Mouse (Mus musculus) stomach, embryonic 16.5 days (tissue): ENCODE data around the gene Ptges2. TPM values are rescaled to one million over a fixed set of nuclear protein-coding genes. Genes with fewer than 3 reads are reported as not detected.

Experiments used
- ATAC-seq: fragments of 200-750 bp; cut with Nextera tagmentation; 2 replicates; pipeline ENCODE4 v1.8.0; 2017; ENCODE audit warnings: moderate number of reproducible peaks, moderate TSS enrichment; ENCODE audit not compliant: insufficient read depth, low FRiP score
- H3K27ac ChIP-seq: fragments of 300-500 bp; sonication (generic); 2 replicates; pipeline ENCODE4 v1.5.1; 2014; ENCODE audit warnings: low read length
- H3K27me3 ChIP-seq: fragments of 300-500 bp; sonication (generic); 2 replicates; pipeline ENCODE4 v1.6.1; 2014; ENCODE audit warnings: low read length, control low read depth, mixed read lengths; ENCODE audit not compliant: control insufficient read depth, insufficient read depth
- H3K36me3 ChIP-seq: fragments of 300-500 bp; sonication (generic); 2 replicates; pipeline ENCODE4 v1.6.1; 2014; ENCODE audit warnings: low read length; ENCODE audit not compliant: control insufficient read depth, insufficient read depth
- H3K4me1 ChIP-seq: fragments of 300-500 bp; sonication (generic); 2 replicates; pipeline ENCODE4 v1.6.1; 2014; ENCODE audit warnings: low read length, control low read depth, mixed read lengths; ENCODE audit not compliant: control insufficient read depth, insufficient read depth
- H3K4me2 ChIP-seq: fragments of 300-500 bp; sonication (generic); 2 replicates; pipeline ENCODE4 v1.6.1; 2014; ENCODE audit warnings: low read depth, low read length, mixed read lengths
- H3K4me3 ChIP-seq: fragments of 300-500 bp; sonication (generic); replicated peaks from 2 replicates; pipeline ENCODE4 v1.5.1; 2014; ENCODE audit warnings: mild to moderate bottlenecking, low read length
- H3K9ac ChIP-seq: fragments of 300-500 bp; sonication (generic); 2 replicates; pipeline ENCODE4 v1.6.1; 2014; ENCODE audit warnings: low read length
- H3K9me3 ChIP-seq: fragments of 300-500 bp; sonication (generic); replicated peaks from 2 replicates; pipeline ENCODE4 v1.6.1; 2016; ENCODE audit warnings: low read length, control low read depth; ENCODE audit not compliant: control insufficient read depth
- WGBS: fragments of 180-500 bp; shearing (Covaris S2); extraction: QIAGEN DNeasy Blood & Tissue Kit; methylation state at CpG from one replicate; pipeline ENCODE4 v1.1.7; 2014; 5-methylcytosine and 5-hydroxymethylcytosine counted together
- polyA plus RNA-seq: library from polyadenylated mRNA; unstranded; fragments of >200 nt; fragmentation: Nextera tagmentation; extraction: Ambion mirVana; gene quantifications from 2 replicates; pipeline ENCODE4 v1.2.1, GENCODE M21; 2015

Gene Ptges2
- polyA plus RNA-seq, 1 experiment from 2014 or later: 26.7 TPM

GRCm38 (mm10) chr2:32424796-32425195, 29.1 kb downstream of the Ptges2 start:
- no peak overlapping the region for H3K4me2 ChIP-seq
- H3K27ac ChIP-seq: peak overlapping the region; percentile 96
- peaks cover 56% of the 10 kb centered on the region for H3K4me1 ChIP-seq
- H3K36me3 ChIP-seq: 0 out of 2 replicates have a peak, but pooled peaks cover 3% of the 10 kb centered on the region
- no peak for ATAC-seq
- no peak overlapping the region for H3K4me3 ChIP-seq
- no peaks in the 10 kb centered on the region for H3K27me3 ChIP-seq
- no peak overlapping the region for H3K9ac ChIP-seq
- H3K9me3 ChIP-seq: no peaks in the 10 kb centered on the region
- WGBS: 29% methylated on average over 3 of the region's 3 CpGs

- Histone ChIP-seq H3K4me3 (no peak overlapping the region), H3K4me1 (peaks cover 64% of the 10 kb centered on the region), H3K27ac (peak overlapping the region; percentile 96), H3K27me3 (no peaks in the 10 kb centered on the region), H3K4me2 (no peak overlapping the region), H3K9ac (no peak overlapping the region), H3K9me3 (no peaks in the 10 kb centered on the region), H3K36me3 (no peaks in the 10 kb centered on the region)
- WGBS: 66% methylated on average over 5 of the region's 5 CpGs
- ATAC-seq: no peak
These were observed 29.9 kb downstream of the Ptges2 start for GRCm38 (mm10) chr2:32425568-32425967.

DNA sequence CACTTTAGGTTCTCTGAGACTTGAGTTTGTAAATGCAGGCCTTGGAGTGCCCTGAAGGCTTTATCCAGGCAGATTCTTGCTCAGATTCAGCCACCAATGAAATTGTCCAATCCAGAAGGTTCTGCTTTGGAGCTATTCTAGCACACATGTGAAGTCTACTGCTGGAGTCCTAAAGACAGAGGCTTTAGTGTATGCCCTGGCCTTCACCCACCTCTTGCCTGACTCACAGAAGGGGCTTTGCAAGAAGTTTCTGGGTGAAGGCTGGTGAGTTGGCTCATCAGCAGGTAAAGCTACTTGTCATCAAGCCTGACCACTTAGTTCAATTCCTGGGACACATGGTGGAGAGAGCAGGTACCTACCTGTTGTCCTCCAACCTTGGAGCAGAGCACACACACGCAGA, 30.4 kb downstream of the Ptges2 start:
- Histone ChIP-seq H3K27me3 (no peaks in the 10 kb centered on the region), H3K4me2 (no peak overlapping the region), H3K36me3 (no peaks in the 10 kb centered on the region), H3K27ac (no peak overlapping the region), H3K9ac (no peak overlapping the region), H3K4me1 (peaks cover 66% of the 10 kb centered on the region), H3K4me3 (no peak overlapping the region), H3K9me3 (no peaks in the 10 kb centered on the region)
- ATAC-seq: no peak
- 90% methylated on average over 1 of the region's 1 CpGs for WGBS

DNA sequence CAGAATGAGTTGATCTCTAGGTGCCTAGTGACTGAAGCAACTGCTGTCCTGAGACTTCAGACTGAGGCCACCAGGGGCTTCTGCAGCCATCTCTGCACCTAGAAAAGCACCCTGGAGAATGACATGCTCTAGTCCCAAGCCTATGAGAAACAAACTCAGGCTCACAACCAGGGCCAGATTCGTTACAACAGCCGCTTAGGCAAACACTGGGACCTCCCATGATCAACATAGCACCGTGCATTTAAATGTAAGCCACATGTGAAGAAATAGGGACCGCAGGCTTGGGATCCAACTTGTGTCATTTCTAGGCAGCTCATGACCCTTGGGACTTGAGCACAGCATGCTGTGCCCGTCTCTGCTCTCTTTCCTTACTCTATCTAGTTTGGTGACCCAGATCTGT, 32.0 kb downstream of the Ptges2 start:
- peak overlapping the region; percentile 10; the same call in 1 of the 2 replicates for H3K9ac ChIP-seq
- peak overlapping the region; percentile 90 for H3K27ac ChIP-seq
- peaks cover 59% of the 10 kb centered on the region for H3K4me1 ChIP-seq
- H3K9me3 ChIP-seq: no peaks in the 10 kb centered on the region
- H3K4me3 ChIP-seq: no peak overlapping the region
- 67% methylated on average over 5 of the region's 5 CpGs for WGBS
- H3K27me3 ChIP-seq: no peaks in the 10 kb centered on the region
- no peak for ATAC-seq
- H3K36me3 ChIP-seq: no peaks in the 10 kb centered on the region
- peak overlapping the region; percentile 20; the same call in 1 of the 2 replicates for H3K4me2 ChIP-seq

GRCm38 (mm10) chr2:32428262-32428722, 32.6 kb downstream of the Ptges2 start:
- Histone ChIP-seq H3K27me3 (no peaks in the 10 kb centered on the region), H3K36me3 (no peaks in the 10 kb centered on the region), H3K4me3 (peak overlapping the region; percentile 18), H3K4me1 (peaks cover 54% of the 10 kb centered on the region), H3K4me2 (peak overlapping the region; percentile 20), H3K27ac (peak overlapping the region; percentile 90), H3K9ac (peak overlapping the region; percentile 10), H3K9me3 (no peaks in the 10 kb centered on the region)
- ATAC-seq: peak; percentile 85
- WGBS: 31% methylated on average over 8 of the region's 8 CpGs

- WGBS: 66% methylated on average over 4 of the region's 4 CpGs
- no peak for ATAC-seq
- H3K4me1 ChIP-seq: peaks cover 49% of the 10 kb centered on the region
- H3K27me3 ChIP-seq: no peaks in the 10 kb centered on the region
- no peak overlapping the region for H3K9ac ChIP-seq
- peak overlapping the region; percentile 90 for H3K27ac ChIP-seq
- no peaks in the 10 kb centered on the region for H3K9me3 ChIP-seq
- no peak overlapping the region for H3K4me3 ChIP-seq
- no peaks in the 10 kb centered on the region for H3K36me3 ChIP-seq
- no peak overlapping the region for H3K4me2 ChIP-seq
These were observed 33.7 kb downstream of the Ptges2 start for GRCm38 (mm10) chr2:32429215-32429891.

GRCm38 (mm10) chr2:32430701-32431676, 35.3 kb downstream of the Ptges2 start:
- 11% methylated on average over 18 of the region's 18 CpGs for WGBS
- Histone ChIP-seq H3K27me3 (no peaks in the 10 kb centered on the region), H3K9me3 (no peaks in the 10 kb centered on the region), H3K27ac (peak overlapping the region; percentile 73), H3K36me3 (no peaks in the 10 kb centered on the region), H3K4me3 (peak overlapping the region; percentile 44), H3K4me1 (peaks cover 36% of the 10 kb centered on the region), H3K9ac (peak overlapping the region; percentile 70), H3K4me2 (peak overlapping the region; percentile 72)
- ATAC-seq: peak; percentile 79; the same call in 1 of the 2 replicates

GRCm38 (mm10) chr2:32436686-32437372, 41.1 kb downstream of the Ptges2 start:
- Histone ChIP-seq H3K4me2 (no peak overlapping the region), H3K9ac (0 out of 2 replicates have a peak overlapping the region, but pooled peaks have one; percentile 2), H3K27me3 (no peaks in the 10 kb centered on the region), H3K9me3 (no peaks in the 10 kb centered on the region), H3K27ac (peak overlapping the region; percentile 39; the same call in 1 of the 2 replicates), H3K4me3 (no peak overlapping the region), H3K4me1 (peaks cover 16% of the 10 kb centered on the region), H3K36me3 (no peaks in the 10 kb centered on the region)
- peak; percentile 37; the same call in 1 of the 2 replicates for ATAC-seq
- 66% methylated on average over 3 of the region's 3 CpGs for WGBS
